Mouse (Mus musculus): ENCODE measurements around the gene Olfr1391. TPM values are rescaled to one million over a fixed set of nuclear protein-coding genes. Genes with fewer than 3 reads are reported as not detected.
"Not testable (repeated sequence)": the region's sequence is repeated elsewhere in the genome, so short reads cannot be mapped to it uniquely, and the experiment has no call there.

Gene Olfr1391
- not detected in 2 replicates for polyA plus RNA-seq (2016; fragmentation: Nextera tagmentation; extraction: Ambion mirVana)

DNA sequence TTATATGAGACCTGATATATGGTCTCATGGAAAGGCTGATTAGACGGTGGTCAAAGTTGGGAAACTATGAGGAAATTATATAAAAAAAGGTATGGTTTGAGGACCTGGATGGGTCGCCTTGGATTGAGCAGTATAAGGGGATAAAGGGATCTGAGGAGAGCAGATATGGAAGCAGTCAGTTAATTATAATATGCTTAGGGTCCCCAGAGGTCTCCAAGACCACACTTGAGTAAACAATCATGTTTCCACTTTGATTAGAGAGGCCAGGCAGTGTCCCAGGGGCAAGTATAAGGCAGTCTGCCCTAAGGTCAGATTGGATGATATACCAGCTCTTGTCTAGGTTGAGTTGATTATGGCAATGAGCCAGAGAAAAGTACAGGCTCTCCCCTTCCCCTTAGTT, at the start of gene Olfr1391:
Gene Olfr1391 (plus strand): TSS at position 301 of the 400 bp plus-strand sequence.
- DNase-seq (ENCODE audit: extremely low spot score, low spot score): no peak
- 81% methylated on average over 2 of the region's 2 CpGs for WGBS
- Histone ChIP-seq H3K27me3 (ENCODE audit: poor library complexity, severe bottlenecking) (no peaks in the 10 kb centered on the region), H3K9me3 (no peaks in the 10 kb centered on the region), H3K4me3 (no peak within 1 kb of the TSS), H3K36me3 (replicated peaks) (no peaks in the 10 kb centered on the region), H3K27ac (no peak within 1 kb of the TSS), H3K4me1 (no peaks in the 10 kb centered on the region)

- no peaks in the 10 kb centered on the region for H3K4me1 ChIP-seq
- no peak overlapping the region for H3K4me3 ChIP-seq
- H3K36me3 ChIP-seq (replicated peaks): no peaks in the 10 kb centered on the region
- WGBS: 84% methylated on average over 11 of the region's 11 CpGs
- no peaks in the 10 kb centered on the region for H3K27me3 ChIP-seq (ENCODE audit: poor library complexity, severe bottlenecking)
- H3K9me3 ChIP-seq: no peaks in the 10 kb centered on the region
- H3K27ac ChIP-seq: no peak overlapping the region
- DNase-seq (ENCODE audit: extremely low spot score, low spot score): no peak
Observed at GRCm38 (mm10) chr11:49273834-49274519, 48.6 kb upstream of the Olfr1391 start.

- H3K4me1 ChIP-seq: no peaks in the 10 kb centered on the region
- no peak within 1 kb of the TSS for H3K4me3 ChIP-seq
- no peaks in the 10 kb centered on the region for H3K9me3 ChIP-seq
- H3K36me3 ChIP-seq (replicated peaks): no peaks in the 10 kb centered on the region
- no peak within 1 kb of the TSS for H3K27ac ChIP-seq
- no peak for DNase-seq (ENCODE audit: extremely low spot score, low spot score)
- 78% methylated on average over 3 of the region's 3 CpGs for WGBS
- no peaks in the 10 kb centered on the region for H3K27me3 ChIP-seq (ENCODE audit: poor library complexity, severe bottlenecking)
Observed at GRCm38 (mm10) chr11:49278222-49278621, 44.3 kb upstream of the Olfr1391 start, which contains the start of gene Olfr1393. Gene Olfr1393, plus strand, starts transcription at chr11:49278304.

DNA sequence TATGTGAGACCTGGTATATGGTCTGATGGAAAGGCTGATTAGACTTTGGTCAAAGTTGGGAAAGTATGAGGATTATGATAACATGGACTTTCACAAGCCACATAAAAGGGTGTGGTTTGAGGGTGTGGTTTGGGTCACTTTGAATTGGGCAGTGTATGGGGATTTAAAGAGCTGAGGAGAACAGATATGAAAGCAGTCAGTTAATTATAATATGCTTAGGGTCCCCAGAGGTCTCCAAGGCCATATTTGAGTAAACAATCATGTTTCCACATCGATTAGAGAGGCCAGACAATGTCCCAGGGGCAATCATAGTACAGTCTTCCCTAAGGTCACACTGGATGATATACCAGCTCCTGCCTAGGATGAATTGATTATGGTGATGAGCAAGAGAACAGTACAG, 37.6 kb upstream of the Olfr1391 start, which contains the start of gene Olfr1392:
Gene Olfr1392 (plus strand): TSS at position 301 of the 400 bp plus-strand sequence.
- not testable (repeated sequence) for H3K27ac ChIP-seq; DNase-seq (ENCODE audit: extremely low spot score, low spot score); H3K27me3 ChIP-seq (ENCODE audit: poor library complexity, severe bottlenecking); H3K4me1 ChIP-seq; H3K4me3 ChIP-seq; H3K9me3 ChIP-seq; H3K36me3 ChIP-seq (replicated peaks)
- WGBS: 65% methylated on average over 1 of the region's 1 CpGs

- no peaks in the 10 kb centered on the region for H3K27me3 ChIP-seq (ENCODE audit: poor library complexity, severe bottlenecking)
- no peaks in the 10 kb centered on the region for H3K4me1 ChIP-seq
- no peak overlapping the region for H3K27ac ChIP-seq
- no peaks in the 10 kb centered on the region for H3K36me3 ChIP-seq (replicated peaks)
- no peak overlapping the region for H3K4me3 ChIP-seq
- no peak for DNase-seq (ENCODE audit: extremely low spot score, low spot score)
- H3K9me3 ChIP-seq: 0 out of 2 replicates have a peak, but pooled peaks cover 4% of the 10 kb centered on the region
- WGBS: 89% methylated on average over 2 of the region's 2 CpGs
Observed at GRCm38 (mm10) chr11:49287251-49287650, 35.3 kb upstream of the Olfr1391 start.

DNA sequence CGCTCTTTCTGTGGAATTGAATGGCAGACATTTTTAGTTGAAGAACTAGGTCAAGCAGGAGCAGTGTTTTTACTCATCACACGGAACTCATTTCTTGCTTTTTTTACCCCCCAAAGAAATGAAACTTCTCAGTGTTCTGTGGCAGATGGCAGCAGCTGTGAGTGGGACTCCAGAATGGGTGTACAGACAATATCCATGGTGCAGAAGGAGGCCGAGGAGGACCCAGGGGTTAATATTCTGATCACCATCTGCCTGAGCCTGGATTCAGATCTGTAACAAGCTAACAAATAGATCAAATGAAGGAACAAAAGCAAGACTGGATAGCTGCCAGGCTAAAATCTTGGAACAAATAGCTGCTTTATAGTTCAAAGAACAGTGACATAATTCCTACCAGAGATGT, 29.8 kb upstream of the Olfr1391 start:
- WGBS: 87% methylated on average over 3 of the region's 3 CpGs
- no peak for DNase-seq (ENCODE audit: extremely low spot score, low spot score)
- H3K36me3 ChIP-seq (replicated peaks): no peaks in the 10 kb centered on the region
- H3K9me3 ChIP-seq: no peaks in the 10 kb centered on the region
- H3K4me1 ChIP-seq: no peaks in the 10 kb centered on the region
- H3K27ac ChIP-seq: no peak overlapping the region
- H3K27me3 ChIP-seq (ENCODE audit: poor library complexity, severe bottlenecking): no peaks in the 10 kb centered on the region
- H3K4me3 ChIP-seq: no peak overlapping the region

DNA sequence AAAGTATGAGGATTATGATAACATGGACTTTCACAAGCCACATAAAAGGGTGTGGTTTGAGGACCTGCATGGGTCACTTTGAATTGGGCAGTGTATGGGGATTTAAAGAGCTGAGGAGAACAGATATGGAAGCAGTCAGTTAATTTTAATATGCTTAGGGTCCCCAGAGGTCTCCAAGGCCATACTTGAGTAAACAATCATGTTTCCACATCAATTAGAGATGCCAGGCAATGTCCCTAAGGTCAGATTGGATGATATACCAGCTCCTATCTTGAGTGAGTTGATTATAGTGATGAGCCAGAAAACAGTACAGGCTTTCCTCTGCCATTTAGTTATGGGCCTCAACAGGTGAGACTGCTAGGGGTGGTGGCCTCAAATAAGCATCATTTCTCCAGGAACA, 18.1 kb upstream of the Olfr1391 start, which contains the start of gene Olfr10:
Gene Olfr10 (plus strand): TSS at position 301 of the 400 bp plus-strand sequence.
- DNase-seq (ENCODE audit: extremely low spot score, low spot score): no peak
- no peaks in the 10 kb centered on the region for H3K4me1 ChIP-seq

DNA sequence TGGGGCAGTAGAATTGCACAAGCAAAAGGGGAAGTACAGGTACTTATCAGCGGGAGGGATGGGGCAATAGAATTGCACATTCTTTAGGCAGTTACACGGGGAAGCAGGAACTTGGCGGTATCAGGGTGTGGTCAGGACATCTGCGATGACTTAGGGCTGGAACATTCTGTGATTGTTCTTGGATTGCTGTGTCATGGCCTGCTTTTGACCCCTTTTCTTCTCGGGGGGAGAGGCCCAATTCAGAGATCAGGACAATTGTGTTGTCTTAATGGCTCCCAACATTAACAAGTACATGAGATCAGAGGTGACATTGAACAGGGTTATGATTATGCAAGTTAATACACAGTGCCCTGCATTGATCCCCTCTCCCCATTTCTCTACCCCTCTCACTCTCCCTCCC, 14.0 kb upstream of the Olfr1391 start:
- 87% methylated on average over 5 of the region's 5 CpGs for WGBS
- H3K27ac ChIP-seq, H3K9me3 ChIP-seq: not testable (repeated sequence)

More for the DNA sequence above, 18.1 kb upstream of the Olfr1391 start, which contains the start of gene Olfr10:
- H3K27me3 ChIP-seq (ENCODE audit: poor library complexity, severe bottlenecking): no peaks in the 10 kb centered on the region
- no peaks in the 10 kb centered on the region for H3K9me3 ChIP-seq
- no peak within 1 kb of the TSS for H3K27ac ChIP-seq
- H3K4me3 ChIP-seq: no peak within 1 kb of the TSS
- H3K36me3 ChIP-seq (replicated peaks): no peaks in the 10 kb centered on the region

GRCm38 (mm10) chr11:49326726-49327125, 4.2 kb downstream of the Olfr1391 start:
- 85% methylated on average over 3 of the region's 3 CpGs for WGBS
- Histone ChIP-seq H3K27ac (no peak overlapping the region), H3K36me3 (replicated peaks) (no peaks in the 10 kb centered on the region), H3K9me3 (no peaks in the 10 kb centered on the region), H3K4me1 (no peaks in the 10 kb centered on the region), H3K4me3 (no peak overlapping the region), H3K27me3 (ENCODE audit: poor library complexity, severe bottlenecking) (no peaks in the 10 kb centered on the region)
- DNase-seq (ENCODE audit: extremely low spot score, low spot score): no peak

More for the DNA sequence above, 14.0 kb upstream of the Olfr1391 start:
- not testable (repeated sequence) for H3K4me3 ChIP-seq; DNase-seq (ENCODE audit: extremely low spot score, low spot score); H3K36me3 ChIP-seq (replicated peaks); H3K27me3 ChIP-seq (ENCODE audit: poor library complexity, severe bottlenecking); H3K4me1 ChIP-seq

DNA sequence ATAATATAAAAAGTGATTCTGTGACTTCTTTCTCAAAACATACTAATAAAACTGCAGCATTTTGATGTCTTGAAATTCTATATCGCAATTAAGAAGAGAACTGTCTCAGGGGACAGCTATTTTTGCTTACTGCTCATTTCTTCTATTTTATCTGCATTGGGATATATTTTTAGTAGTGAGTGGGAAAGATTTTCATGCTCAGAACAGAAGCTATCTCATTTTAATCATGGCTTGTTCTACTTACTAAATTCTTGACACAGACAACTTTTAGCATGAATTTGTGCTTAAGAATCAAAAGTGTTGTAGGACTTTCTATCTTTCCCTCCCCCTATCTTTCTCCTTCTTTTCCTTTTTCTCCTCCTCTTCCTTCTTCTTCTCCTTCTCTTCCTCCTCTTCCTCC, 7.1 kb downstream of the Olfr1391 start:
- no peak for DNase-seq (ENCODE audit: extremely low spot score, low spot score)
- Histone ChIP-seq H3K4me1 (no peaks in the 10 kb centered on the region), H3K27ac (no peak overlapping the region), H3K36me3 (replicated peaks) (no peaks in the 10 kb centered on the region), H3K27me3 (ENCODE audit: poor library complexity, severe bottlenecking) (no peaks in the 10 kb centered on the region), H3K9me3 (no peaks in the 10 kb centered on the region), H3K4me3 (no peak overlapping the region)
- WGBS: 84% methylated on average over 1 of the region's 1 CpGs

DNA sequence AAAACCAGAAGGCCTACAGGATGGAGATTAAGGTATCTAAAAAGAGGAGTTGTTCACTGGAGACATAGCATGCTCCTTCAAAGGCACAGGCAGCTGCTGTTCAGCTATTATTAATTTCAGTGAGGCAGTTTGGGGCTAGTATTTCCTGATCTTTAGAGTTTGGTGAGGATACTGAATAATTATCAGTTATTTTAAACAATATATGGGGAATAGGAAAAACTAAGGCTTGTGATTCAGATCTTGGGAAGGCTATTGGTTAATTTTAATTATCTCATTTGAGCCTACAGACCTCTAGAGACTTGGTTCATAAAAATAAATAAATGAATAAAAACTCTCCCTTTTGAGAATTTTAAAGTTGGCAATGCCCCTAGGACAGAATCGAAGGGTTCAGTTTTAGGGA, 12.3 kb downstream of the Olfr1391 start, which contains the start of gene Olfr1390:
Gene Olfr1390 (plus strand): TSS at position 301 of the 400 bp plus-strand sequence.
- Histone ChIP-seq H3K9me3 (no peaks in the 10 kb centered on the region), H3K4me3 (no peak within 1 kb of the TSS), H3K36me3 (replicated peaks) (no peaks in the 10 kb centered on the region), H3K27me3 (ENCODE audit: poor library complexity, severe bottlenecking) (no peaks in the 10 kb centered on the region), H3K4me1 (no peaks in the 10 kb centered on the region), H3K27ac (no peak within 1 kb of the TSS)
- WGBS: 91% methylated on average over 1 of the region's 1 CpGs
- DNase-seq (ENCODE audit: extremely low spot score, low spot score): no peak

DNA sequence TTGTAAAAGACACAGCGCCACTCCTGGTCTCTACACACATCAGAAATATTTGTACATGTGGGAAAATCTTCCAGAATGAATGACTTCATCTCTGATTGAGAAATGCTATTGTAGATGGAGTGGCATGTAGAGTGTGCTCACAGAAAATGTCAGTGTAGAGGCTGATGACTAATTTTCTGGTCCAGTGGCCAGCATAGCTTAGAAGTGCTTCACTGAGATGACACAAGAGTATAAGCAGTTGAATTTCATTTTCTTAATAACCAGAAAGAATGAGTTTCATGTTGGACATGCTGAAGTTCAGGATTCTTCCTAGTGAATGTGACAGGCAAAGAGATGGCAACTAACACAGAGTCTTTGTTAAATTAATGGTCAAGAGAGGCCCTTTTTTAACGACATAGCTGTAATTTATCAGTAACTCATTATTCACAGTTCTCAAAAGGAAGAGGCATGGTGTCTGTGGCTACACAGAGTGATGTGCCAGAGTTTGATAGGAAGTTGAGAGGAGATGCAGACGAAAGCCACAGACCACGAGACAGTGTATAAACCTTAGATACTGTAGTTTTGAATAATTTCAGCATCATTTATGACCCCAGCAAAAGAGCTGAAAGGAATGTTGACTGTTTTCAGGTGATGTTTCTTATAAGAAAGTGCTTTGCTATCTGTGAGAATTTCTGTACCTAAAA, 14.7 kb downstream of the Olfr1391 start:
- H3K27ac ChIP-seq: no peak overlapping the region
- 77% methylated on average over 4 of the region's 4 CpGs for WGBS
- no peaks in the 10 kb centered on the region for H3K4me1 ChIP-seq
- no peak overlapping the region for H3K4me3 ChIP-seq
- no peak for DNase-seq (ENCODE audit: extremely low spot score, low spot score)
- no peaks in the 10 kb centered on the region for H3K27me3 ChIP-seq (ENCODE audit: poor library complexity, severe bottlenecking)
- no peaks in the 10 kb centered on the region for H3K36me3 ChIP-seq (replicated peaks)
- no peaks in the 10 kb centered on the region for H3K9me3 ChIP-seq

Data from forebrain, embryonic 10.5 days (tissue).